Mouse (Mus musculus) ES-E14 (cell line): ENCODE data around the gene Tenm2.

ENCODE experiments used
- ZC3H11A ChIP-seq: IDR thresholded peaks from 2 replicates; pipeline ENCODE4 v1.6.1; 2012; ENCODE audit warnings: low read depth, mild to moderate bottlenecking, inconsistent platforms, low read length, borderline replicate concordance
- ZNF384 ChIP-seq: IDR thresholded peaks from 2 replicates; pipeline ENCODE4 v1.6.1; 2012; ENCODE audit warnings: low read depth, low read length, inconsistent platforms

DNA sequence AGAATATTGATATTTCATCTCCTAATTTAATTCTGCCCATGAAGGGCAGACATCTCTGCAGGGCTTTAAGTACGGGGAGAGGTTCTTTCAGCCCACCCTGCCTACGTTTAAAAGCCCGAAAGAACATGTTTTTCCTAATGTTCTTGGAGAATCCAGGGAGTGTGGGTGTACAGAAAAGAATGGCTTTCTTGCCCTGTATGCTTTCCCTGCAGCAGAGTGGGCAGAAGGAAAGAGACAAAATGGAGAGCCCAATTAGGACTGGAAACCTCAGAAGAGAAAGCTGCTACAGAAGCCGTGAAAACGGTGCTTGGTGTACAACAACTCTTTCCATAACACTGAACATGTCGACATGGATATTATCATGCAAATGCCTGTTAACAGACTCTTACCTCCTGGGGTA lies 777.3 kb downstream of the Tenm2 start:
- TF ChIP-seq ZNF384 (no peak), ZC3H11A (no peak)
